Mouse (Mus musculus) retina, adult 2 months (tissue): ENCODE measurements around the gene Rasd2.

Experiments used
- DNase-seq: peaks from one replicate; pipeline ENCODE4 v3.0.0-alpha.2; 2012; ENCODE audit warnings: low read depth, low spot score

Rasd2 gene

GRCm38 (mm10) chr8:75213686-75214085, at the start of gene Rasd2:
TSS of gene Rasd2 (plus strand) at chr8:75213944.
- no peak for DNase-seq

- DNase-seq: no peak
Observed at GRCm38 (mm10) chr8:75169363-75169762, 44.4 kb upstream of the Rasd2 start.

DNA sequence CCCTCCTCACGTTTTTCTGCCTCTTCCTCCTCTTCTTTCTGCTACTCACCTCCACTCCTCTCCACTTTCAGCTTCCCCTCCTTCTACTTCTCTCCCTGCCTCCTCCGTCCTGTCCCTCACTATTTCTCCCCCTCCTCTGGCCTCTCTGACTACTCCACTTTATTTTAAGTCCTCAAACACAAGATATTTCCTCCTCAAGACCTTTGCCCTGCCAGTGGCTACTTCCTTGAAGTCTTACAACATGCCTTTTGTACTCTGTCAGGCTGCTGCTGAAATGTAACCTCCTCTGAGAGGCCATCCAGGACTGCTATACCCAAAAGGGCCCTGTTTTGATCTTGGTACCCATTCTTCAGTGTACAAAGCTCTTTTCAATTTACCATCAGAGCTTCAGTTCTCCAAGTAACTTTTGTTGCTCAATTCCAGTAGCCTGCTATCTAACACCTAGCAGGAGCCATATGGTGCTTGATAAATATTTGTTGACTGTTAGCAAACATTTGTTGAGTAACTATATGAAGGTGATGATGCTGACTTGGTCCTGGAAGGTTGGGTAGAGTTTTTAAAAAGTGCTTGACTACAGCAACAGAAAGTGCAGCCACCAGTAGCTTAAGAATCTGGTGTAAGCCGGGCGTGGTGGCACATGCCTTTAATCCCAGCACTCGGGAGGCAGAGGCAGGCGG, 41.6 kb upstream of the Rasd2 start:
- no peak for DNase-seq

GRCm38 (mm10) chr8:75193022-75193421, 20.7 kb upstream of the Rasd2 start:
- DNase-seq: no peak

GRCm38 (mm10) chr8:75194473-75195071, 19.2 kb upstream of the Rasd2 start:
- DNase-seq: no peak

DNA sequence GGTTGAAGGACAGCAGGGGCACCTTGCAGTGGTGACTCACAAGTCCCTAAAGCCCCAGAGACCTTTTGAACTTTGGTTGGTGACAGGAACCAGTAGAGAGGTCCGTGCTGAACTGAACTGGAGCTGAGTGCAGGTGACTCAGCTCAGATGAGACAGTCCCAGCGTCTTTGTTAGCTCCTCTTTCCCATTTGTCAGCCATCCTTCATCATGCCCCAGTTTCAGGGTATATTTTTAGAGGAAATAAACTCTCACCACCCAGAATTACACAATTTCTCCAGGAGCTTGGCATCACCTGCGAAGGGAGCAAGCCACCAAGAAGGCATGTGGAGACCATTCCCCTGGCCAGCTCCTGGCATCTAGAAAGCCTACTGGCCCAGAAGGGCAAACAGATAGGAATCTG, 16.6 kb upstream of the Rasd2 start:
- no peak for DNase-seq

DNA sequence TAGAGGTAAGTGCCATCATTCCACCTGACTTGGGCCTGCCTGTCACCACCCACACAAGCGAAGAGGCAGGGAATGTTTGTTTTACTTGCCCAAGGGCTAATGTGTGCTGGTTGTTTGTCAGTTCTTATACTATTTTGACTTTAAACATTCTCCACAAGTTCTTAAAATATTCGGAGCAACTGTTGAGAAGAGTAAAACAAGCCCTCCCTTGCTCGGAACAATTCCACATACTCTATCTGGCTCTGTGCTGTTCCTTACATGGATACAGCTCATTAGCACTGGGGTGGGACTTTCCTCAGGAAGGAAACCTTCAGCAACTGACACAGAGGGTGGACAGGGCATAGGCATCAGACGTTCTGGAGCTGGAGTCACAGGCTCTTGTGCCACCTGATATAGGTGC, 15.9 kb upstream of the Rasd2 start:
- no peak for DNase-seq

DNA sequence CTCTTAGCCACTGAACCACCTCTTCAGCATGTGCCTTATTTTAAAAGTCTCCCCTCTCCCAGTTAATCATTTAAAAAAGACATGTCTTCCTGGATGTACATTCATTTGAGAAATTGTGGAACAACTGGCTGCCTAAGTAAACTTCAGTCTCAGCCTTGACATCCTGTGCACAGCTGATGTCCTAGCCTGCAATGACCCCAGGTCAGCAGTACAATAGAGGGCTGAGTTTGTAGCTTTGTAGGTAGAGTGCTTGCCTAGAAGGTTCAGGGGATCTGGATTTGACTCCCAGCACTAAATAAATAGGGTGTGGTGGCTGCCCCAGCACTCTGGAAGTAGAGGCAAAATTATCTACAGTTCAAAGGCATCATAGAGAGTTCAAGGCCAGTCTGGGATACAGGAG, 15.4 kb upstream of the Rasd2 start:
- DNase-seq: no peak

GRCm38 (mm10) chr8:75198988-75199765, 14.6 kb upstream of the Rasd2 start:
- DNase-seq: no peak

- DNase-seq: no peak
Observed at GRCm38 (mm10) chr8:75199914-75200313, 13.8 kb upstream of the Rasd2 start.

DNA sequence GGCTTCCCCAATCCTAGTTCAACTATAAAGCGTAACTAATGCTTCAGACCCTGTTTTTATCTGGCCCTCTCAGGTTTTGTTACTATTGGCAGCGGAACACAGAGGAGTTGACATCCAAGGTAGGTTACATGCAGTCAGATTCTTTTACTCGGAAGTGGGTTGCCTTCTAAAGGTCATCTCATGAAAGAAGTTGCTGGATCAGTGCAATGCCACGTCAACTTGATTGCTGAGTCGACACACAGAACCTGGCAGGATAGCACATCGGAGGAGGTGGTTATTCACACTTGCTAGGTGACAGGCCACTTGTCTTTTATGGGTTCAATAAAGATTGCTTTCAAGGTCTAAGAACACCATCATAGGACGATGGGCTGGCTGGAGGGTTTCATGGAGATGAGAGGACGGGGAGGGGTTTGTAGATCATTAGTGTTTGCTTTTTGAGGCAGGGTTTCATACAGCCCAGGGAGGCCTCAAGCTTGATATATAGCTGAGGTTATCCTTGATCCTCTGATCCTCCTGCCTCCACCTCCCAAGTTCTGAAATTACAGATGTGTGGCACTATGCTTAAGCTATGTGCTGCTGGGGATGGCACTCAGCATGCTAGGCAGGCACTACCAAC, 11.6 kb upstream of the Rasd2 start:
- DNase-seq: no peak

GRCm38 (mm10) chr8:75202913-75203312, 10.8 kb upstream of the Rasd2 start:
- no peak for DNase-seq

DNA sequence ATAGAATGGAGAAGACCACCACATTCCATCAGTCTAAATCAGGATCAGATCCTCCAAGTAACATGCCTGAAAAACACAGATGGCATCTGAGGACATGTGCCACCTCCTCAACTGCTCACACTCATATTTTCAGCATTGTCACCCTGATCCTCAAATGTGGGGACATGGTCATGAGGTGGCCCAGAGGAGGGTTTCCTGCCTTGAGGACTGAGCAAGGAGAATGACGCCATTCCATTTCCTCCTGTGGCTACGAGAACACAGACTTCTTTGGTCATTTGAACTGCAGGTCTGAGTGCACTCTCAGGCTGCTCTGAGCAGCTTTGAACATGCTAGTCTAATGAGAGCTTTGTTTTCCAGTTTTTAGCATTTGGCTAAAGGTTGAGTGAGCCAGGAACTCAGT, 10.3 kb upstream of the Rasd2 start:
- DNase-seq: no peak

DNA sequence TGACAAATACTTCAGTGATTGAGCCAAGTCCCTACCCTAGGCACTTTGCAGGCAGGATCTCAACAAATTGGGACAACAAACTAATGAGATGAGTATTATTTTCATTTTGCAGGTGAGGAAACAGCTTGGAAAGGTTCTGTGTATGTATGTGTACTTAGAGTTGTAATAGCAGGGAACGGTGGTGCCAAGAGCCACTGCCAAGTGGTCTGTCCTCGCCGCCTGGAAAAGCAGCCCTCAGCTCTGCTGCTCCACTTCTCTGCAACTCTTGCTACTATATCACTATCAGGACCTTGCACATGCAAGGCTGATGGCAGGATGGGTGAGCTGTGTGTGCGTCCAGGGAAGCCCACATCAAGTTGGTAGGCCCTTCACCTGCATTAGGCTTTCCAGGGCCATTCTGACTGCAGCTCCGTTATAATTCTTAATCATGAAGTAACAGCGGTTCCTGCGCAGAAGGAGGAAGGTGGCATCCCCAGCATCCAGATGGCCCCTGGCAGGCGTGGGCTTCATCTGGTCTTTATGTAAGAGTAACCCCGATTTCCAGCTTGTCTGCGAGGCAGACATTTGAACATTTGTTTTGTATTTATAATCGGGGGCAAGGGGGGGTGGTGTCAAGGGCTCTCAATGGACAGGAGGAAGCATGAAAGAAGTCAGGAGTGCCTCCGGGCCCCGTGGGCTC, 9.4 kb upstream of the Rasd2 start:
- no peak for DNase-seq

DNA sequence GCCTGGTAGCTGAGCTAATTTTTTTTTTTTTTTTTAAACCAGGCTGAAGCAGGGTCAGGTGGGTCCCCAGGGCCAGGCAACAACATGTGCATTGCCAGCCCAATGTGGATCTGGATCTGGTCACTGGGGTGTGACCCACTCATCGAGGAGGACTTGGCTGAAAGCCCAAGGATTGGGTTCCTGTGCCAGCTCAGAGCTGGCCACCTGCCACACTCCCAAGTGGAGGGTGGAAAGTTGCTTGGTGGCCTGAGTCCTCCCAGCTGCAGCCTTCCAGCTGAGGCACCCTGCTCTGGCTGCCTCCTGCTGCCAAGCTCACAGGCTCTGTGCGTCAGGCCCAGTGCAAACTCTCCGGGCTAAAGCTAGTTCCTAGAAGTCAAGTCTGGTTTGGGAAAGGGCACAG, 2.3 kb upstream of the Rasd2 start:
- DNase-seq: no peak

DNA sequence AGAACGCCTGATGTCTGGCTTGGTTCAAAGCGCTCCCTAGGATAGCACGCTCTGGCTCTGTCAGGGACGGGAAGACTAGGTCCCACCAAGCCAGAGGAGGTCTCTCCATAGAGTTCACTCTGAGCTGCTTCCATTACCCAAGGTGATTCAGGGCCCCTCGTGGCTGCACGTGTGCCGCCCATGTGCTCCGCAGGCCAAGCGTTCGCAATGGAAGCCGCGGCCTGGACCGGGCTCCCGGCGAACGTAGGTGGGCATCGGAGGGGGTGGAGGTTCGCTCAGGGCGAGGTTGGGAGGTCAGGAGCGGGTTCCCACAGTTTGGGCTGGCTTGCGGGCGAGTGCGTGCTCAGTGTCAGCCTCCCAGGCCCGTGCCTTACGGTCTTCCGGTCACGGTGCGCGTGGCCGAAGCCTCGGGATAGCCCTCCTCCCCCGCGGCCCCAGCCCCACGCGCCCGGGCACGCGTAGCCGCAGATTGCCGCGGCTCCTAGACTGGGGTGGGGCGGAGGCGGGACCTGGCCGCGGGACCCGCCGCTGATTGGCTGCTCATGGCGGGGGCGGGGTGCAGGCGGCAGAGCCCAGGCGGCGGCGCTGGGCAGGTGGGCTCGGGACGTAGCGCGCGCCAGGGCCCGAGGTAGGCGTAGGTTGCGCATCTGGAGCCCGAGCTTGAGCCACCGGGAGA, 975 bp upstream of the Rasd2 start:
- DNase-seq: peak; percentile 43

GRCm38 (mm10) chr8:75213307-75213651, 465 bp upstream of the Rasd2 start:
- DNase-seq: no peak

- no peak for DNase-seq
Observed at GRCm38 (mm10) chr8:75215046-75215445, 1.3 kb downstream of the Rasd2 start.

DNA sequence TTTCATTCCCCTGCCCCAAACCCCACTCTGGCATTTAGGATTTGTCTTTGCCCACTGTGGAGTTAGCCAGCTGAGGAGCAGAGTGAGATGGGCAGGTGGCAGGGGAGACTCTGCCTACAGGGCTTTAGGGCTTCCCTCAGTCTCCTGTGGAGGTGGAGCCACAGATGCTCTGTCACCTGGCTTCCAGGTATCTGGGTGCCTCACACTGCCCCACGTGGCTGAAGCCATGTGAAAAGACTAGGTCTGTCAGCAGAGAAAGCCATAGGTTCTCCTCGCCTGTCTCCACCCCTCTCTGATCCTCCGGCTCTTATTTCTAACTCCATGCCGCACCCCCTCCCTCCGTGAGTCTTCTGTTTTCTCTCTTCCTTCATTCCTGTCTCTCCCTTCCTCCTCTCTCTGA, 2.2 kb downstream of the Rasd2 start:
- no peak for DNase-seq

DNA sequence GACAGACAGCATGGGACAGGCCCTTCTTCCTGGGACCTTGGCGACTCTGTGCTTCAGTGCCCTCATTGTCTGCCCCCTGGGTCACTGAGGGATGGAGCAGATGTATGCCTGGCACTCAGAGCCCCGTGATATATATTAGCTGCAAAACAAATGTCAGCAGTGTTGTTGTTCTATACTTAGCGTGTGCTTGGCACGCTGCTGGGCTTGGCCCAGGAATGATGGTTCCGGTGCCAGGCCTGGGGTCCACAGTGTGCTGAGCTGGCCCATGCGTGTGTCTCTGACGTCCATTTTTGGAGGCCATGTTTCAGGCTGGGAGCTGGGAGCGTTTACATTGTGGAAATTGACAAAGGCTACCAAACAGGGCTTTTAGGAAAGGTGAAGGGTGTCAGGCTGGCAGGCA, 3.1 kb downstream of the Rasd2 start:
- DNase-seq: no peak

GRCm38 (mm10) chr8:75217969-75218368, 4.2 kb downstream of the Rasd2 start:
- peak; percentile 36 for DNase-seq
